Mouse (Mus musculus): Measurements from ENCODE around the gene Psmd1.

DNA sequence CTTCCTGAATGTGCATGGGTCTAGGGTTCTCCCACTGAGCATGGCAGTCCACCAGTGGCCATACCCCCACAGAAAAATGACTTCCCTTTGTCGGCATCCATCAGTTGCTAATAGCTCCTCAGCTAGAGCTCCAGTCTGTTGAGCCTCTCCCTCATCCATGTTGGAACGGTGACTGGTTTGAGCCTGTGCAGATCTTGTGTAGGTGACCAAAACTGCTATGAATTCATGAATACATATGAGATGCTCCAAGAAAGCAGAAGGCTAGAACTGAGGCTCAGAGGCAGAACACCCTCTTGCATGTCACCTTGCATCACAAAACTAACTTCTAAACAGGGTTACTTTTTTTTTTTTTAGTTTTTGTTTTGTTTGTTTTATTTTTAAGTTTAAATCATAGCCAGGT, 12.4 kb downstream of the Psmd1 start:
- TF ChIP-seq CTCF (IDR thresholded peaks at IDR 0.05; ENCODE audit: low read depth, low read length) = no peak
- TF ChIP-seq POLR2A (IDR thresholded peaks at IDR 0.05; ENCODE audit: extremely low read depth, insufficient read depth, low read length) = no peak
